Mouse (Mus musculus) MEL (cell line): ENCODE results near the gene Bex4. TPM values are rescaled to one million over a fixed set of nuclear protein-coding genes. Genes with fewer than 3 reads are reported as not detected.

Experiments used
- DNase-seq: peaks from one replicate; pipeline ENCODE4 v3.0.0; 2011; ENCODE audit warnings: low read depth, low spot score
- H3K27ac ChIP-seq: 2 replicates; pipeline ENCODE4 v1.5.1; 2012; ENCODE audit warnings: low read depth, mild to moderate bottlenecking, control low read depth, low read length, moderate library complexity; ENCODE audit not compliant: control insufficient read depth
- H3K27me3 ChIP-seq, 2 experiments: fragments of 150-350 bp in 1 of 2; sonication (generic) in 1 of 2; 2 replicates each; pipeline ENCODE4 v1.6.1; 2012; ENCODE audit warnings: low read length in 2 of 2, mild to moderate bottlenecking in 2 of 2, improper control_type of control experiment in 1 of 2, moderate library complexity in 1 of 2; ENCODE audit not compliant: insufficient read depth in 2 of 2, control insufficient read depth in 1 of 2
- H3K36me3 ChIP-seq, 2 experiments: 2 replicates each; pipeline ENCODE4 v1.6.1; 2012 to 2014; ENCODE audit warnings: low read length in 2 of 2, improper control_type of control experiment in 1 of 2, inconsistent platforms in 1 of 2, mild to moderate bottlenecking in 1 of 2; ENCODE audit not compliant: insufficient read depth in 2 of 2, control insufficient read depth in 1 of 2
- H3K4me1 ChIP-seq, 2 experiments: fragments of 150-350 bp in 1 of 2; sonication (generic) in 1 of 2; 2 replicates each; pipeline ENCODE4 v1.6.1; 2012; ENCODE audit warnings: low read length in 2 of 2, improper control_type of control experiment in 1 of 2, mild to moderate bottlenecking in 1 of 2; ENCODE audit not compliant: insufficient read depth in 2 of 2, control insufficient read depth in 1 of 2
- H3K4me3 ChIP-seq, 2 experiments: fragments of 150-350 bp in 1 of 2; sonication (generic) in 1 of 2; 2 replicates each; pipeline ENCODE4 v1.5.1; 2012; ENCODE audit warnings: low read depth in 2 of 2, low read length in 2 of 2, mild to moderate bottlenecking in 2 of 2, moderate library complexity in 2 of 2, control low read depth in 1 of 2, improper control_type of control experiment in 1 of 2; ENCODE audit not compliant: control insufficient read depth in 1 of 2, insufficient read depth in 1 of 2
- H3K79me2 ChIP-seq: 2 replicates; pipeline ENCODE4 v1.6.1; 2012; ENCODE audit warnings: mild to moderate bottlenecking, low read length, moderate library complexity; ENCODE audit not compliant: control insufficient read depth, poor library complexity, insufficient read depth
- H3K9ac ChIP-seq: 2 replicates; pipeline ENCODE4 v1.6.1; 2012; ENCODE audit warnings: low read depth, mild to moderate bottlenecking, control low read depth, low read length, moderate library complexity; ENCODE audit not compliant: control insufficient read depth, poor library complexity, severe bottlenecking
- H3K9me3 ChIP-seq: fragments of 150-350 bp; sonication (generic); replicated peaks from 2 replicates; pipeline ENCODE4 v1.6.1; 2012; ENCODE audit warnings: mild to moderate bottlenecking, low read length, improper control_type of control experiment, moderate library complexity; ENCODE audit not compliant: insufficient read depth
- CHD1 ChIP-seq: IDR thresholded peaks from 2 replicates; pipeline ENCODE4 v1.6.1; 2012; ENCODE audit warnings: low read depth, mild to moderate bottlenecking, inconsistent platforms, low read length, improper control_type of control experiment
- E2F4 ChIP-seq: IDR thresholded peaks from 2 replicates; pipeline ENCODE4 v1.6.1; 2011; ENCODE audit warnings: low read depth, low read length, improper control_type of control experiment, borderline replicate concordance
- ETS1 ChIP-seq: IDR thresholded peaks from 2 replicates; pipeline ENCODE4 v1.6.1; 2012; ENCODE audit warnings: low read depth, mild to moderate bottlenecking, inconsistent platforms, low read length, improper control_type of control experiment, moderate library complexity
- GATA1 ChIP-seq: IDR thresholded peaks from 2 replicates; pipeline ENCODE4 v1.6.1; 2011; ENCODE audit warnings: low read depth, low read length, improper control_type of control experiment
- HCFC1 ChIP-seq: IDR thresholded peaks from 2 replicates; pipeline ENCODE4 v1.6.1; 2012; ENCODE audit warnings: low read depth, mild to moderate bottlenecking, inconsistent platforms, low read length, improper control_type of control experiment, moderate library complexity
- JUND ChIP-seq: IDR thresholded peaks from 2 replicates; pipeline ENCODE4 v1.6.1; 2011; ENCODE audit warnings: low read depth, mild to moderate bottlenecking, improper control_type of control experiment, low read length
- MAX ChIP-seq: IDR thresholded peaks from 2 replicates; pipeline ENCODE4 v1.6.1; 2011; ENCODE audit warnings: low read length, improper control_type of control experiment
- MXI1 ChIP-seq: IDR thresholded peaks from 2 replicates; pipeline ENCODE4 v1.6.1; 2011; ENCODE audit warnings: mild to moderate bottlenecking, low read depth, low read length, improper control_type of control experiment
- MYB ChIP-seq: IDR thresholded peaks from 2 replicates; pipeline ENCODE4 v1.6.1; 2011; ENCODE audit warnings: mild to moderate bottlenecking, low read depth, low read length, improper control_type of control experiment
- MYC ChIP-seq: IDR thresholded peaks from 2 replicates; pipeline ENCODE4 v1.6.1; 2011; ENCODE audit warnings: low read depth, mild to moderate bottlenecking, low read length, improper control_type of control experiment, moderate library complexity
- NRF1 ChIP-seq: IDR thresholded peaks from 2 replicates; pipeline ENCODE4 v1.6.1; 2014; ENCODE audit warnings: low read depth, mild to moderate bottlenecking, inconsistent platforms, low read length, improper control_type of control experiment, moderate library complexity; ENCODE audit not compliant: poor library complexity, insufficient read depth, severe bottlenecking
- POLR2AphosphoS5 ChIP-seq: IDR thresholded peaks from 2 replicates; pipeline ENCODE4 v1.6.1; 2012; ENCODE audit warnings: low read depth, borderline replicate concordance, mild to moderate bottlenecking, inconsistent platforms, low read length, moderate library complexity, mixed read lengths
- TCF12 ChIP-seq: IDR thresholded peaks from 2 replicates; pipeline ENCODE4 v1.6.1; 2014; ENCODE audit warnings: low read depth, mild to moderate bottlenecking, inconsistent platforms, low read length, improper control_type of control experiment, moderate library complexity
- USF1 ChIP-seq: IDR thresholded peaks from 2 replicates; pipeline ENCODE4 v1.6.1; 2014; ENCODE audit warnings: low read depth, mild to moderate bottlenecking, inconsistent platforms, low read length, improper control_type of control experiment, moderate library complexity
- USF2 ChIP-seq, 2 experiments: IDR thresholded peaks; 2 replicates each; pipeline ENCODE4 v1.6.1; 2011 to 2012; ENCODE audit warnings: improper control_type of control experiment in 2 of 2, low read length in 2 of 2, borderline replicate concordance in 1 of 2, inconsistent platforms in 1 of 2, low read depth in 1 of 2, mild to moderate bottlenecking in 1 of 2; ENCODE audit not compliant: insufficient read depth in 1 of 2
- ZC3H11A ChIP-seq: IDR thresholded peaks from 2 replicates; pipeline ENCODE4 v1.6.1; 2012; ENCODE audit warnings: low read depth, mild to moderate bottlenecking, inconsistent platforms, low read length, improper control_type of control experiment
- ZMIZ1 ChIP-seq: IDR thresholded peaks from 2 replicates; pipeline ENCODE4 v1.6.1; 2012; ENCODE audit warnings: low read depth, mild to moderate bottlenecking, inconsistent platforms, low read length, improper control_type of control experiment, moderate library complexity
- ZNF384 ChIP-seq: IDR thresholded peaks from 2 replicates; pipeline ENCODE4 v1.6.1; 2012; ENCODE audit warnings: low read depth, mild to moderate bottlenecking, inconsistent platforms, low read length, improper control_type of control experiment
- polyA plus RNA-seq, 2 experiments: library from polyadenylated mRNA; stranded (reverse) in 1 of 2; unstranded in 1 of 2; fragments of >175 nt in 1 of 2; fragments of >200 nt in 1 of 2; gene quantifications; 2 replicates each; pipeline versions ENCODE4 v1.2.1 to v1.2.4; 2012; ENCODE audit warnings: low replicate concordance in 2 of 2, low read depth in 1 of 2; ENCODE audit not compliant: insufficient read length in 2 of 2, insufficient read depth in 1 of 2, missing spikeins in 1 of 2
- total RNA-seq: library from RNA; depleted of rRNA; stranded (reverse); fragments of 300-350 nt; gene quantifications from 2 replicates; pipeline ENCODE4 v1.2.3, GENCODE M21; 2012

Gene Bex4
- total and polyA plus RNA-seq, 3 experiments: 219 to 412 TPM; not detected in 1

DNA sequence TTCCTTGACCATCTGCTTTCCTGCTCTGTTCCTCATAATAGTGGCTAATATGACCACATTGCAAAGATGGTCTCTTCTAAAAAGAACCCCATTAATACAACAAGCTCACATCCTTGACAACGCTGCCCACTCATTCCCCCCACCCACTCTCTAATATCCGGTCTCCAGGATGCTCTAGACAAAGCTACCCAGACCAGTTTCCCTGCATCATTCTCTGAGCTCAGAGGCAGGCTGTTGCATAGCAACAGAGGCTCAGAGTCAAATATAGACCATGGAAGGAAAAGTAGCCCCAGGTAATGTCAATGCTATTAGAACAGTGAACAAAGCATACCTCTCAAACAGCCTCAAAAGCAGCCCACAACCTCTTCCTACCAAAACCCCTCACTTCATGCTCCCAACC, 44.4 kb upstream of the Bex4 start:
- no peak for DNase-seq
- H3K9me3 ChIP-seq: no peaks in the 10 kb centered on the region
- no peak for TF ChIP-seq GATA1
- no peak for TF ChIP-seq ZNF384
- TF ChIP-seq E2F4: no peak
- TF ChIP-seq MAX: no peak
- TF ChIP-seq POLR2AphosphoS5: no peak
- TF ChIP-seq ZC3H11A: no peak
- TF ChIP-seq CHD1: no peak
- TF ChIP-seq ETS1: no peak
- no peak for TF ChIP-seq NRF1
- TF ChIP-seq HCFC1: no peak
- no peak for TF ChIP-seq MYB
- TF ChIP-seq, all 39 proteins: peak for 0
- H3K4me1 ChIP-seq: no peaks in the 10 kb centered on the region
- H3K4me3 ChIP-seq: no peak overlapping the region
- H3K9ac ChIP-seq: no peak overlapping the region
- no peak overlapping the region for H3K27ac ChIP-seq
- no peaks in the 10 kb centered on the region for H3K79me2 ChIP-seq
- peaks cover 0 to 8% of the 10 kb centered on the region in 2 experiments; a peak in 2 of 4 replicates for H3K27me3 ChIP-seq
- H3K36me3 ChIP-seq: no peaks in the 10 kb centered on the region

DNA sequence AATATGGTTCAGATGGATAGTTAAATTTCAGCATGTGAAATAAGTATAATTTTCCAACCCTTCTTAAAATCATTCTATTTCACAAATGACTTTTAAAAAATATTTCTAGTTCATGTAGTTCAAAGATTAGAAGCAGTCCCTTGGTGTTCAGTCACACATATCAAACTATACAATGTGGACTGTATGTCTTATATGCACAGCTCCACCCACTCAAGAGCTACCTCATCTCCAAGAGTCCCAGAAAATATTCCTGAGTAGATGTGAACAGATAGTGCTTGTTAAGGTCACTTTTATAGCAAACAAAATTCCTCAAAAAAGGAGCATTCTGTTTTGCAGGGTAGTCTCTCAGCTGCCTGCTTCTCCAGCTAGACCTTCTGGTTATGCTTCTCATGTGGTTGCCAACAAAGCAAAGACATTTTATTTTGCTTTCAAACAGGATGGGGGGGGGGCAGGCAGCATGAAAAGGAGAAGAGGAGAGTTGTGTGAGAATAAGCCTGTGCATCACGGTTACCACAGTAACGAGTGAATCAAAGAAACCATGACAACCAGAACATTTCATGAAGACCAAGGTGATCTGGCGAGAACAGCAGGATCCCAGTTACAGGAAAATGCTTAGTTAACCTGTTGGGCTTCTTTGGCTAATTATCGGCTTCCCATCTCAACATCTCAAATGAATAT, 34.6 kb upstream of the Bex4 start:
- Histone ChIP-seq H3K79me2 (no peaks in the 10 kb centered on the region), H3K4me1 (no peaks in the 10 kb centered on the region; a peak in 1 of 4 replicates), H3K36me3 (no peaks in the 10 kb centered on the region), H3K9me3 (no peaks in the 10 kb centered on the region), H3K27me3 (peaks cover 0 to 2% of the 10 kb centered on the region in 2 experiments; a peak in 3 of 4 replicates), H3K4me3 (no peak overlapping the region), H3K9ac (no peak overlapping the region), H3K27ac (no peak overlapping the region)
- DNase-seq: no peak
- no peak for TF ChIP-seq TCF12
- TF ChIP-seq USF2 (IDR thresholded peaks at IDR 0.05; ENCODE audit: borderline replicate concordance in 1 of 2, insufficient read depth in 1 of 2, low read depth in 1 of 2, low read length in 2 of 2): no peak

DNA sequence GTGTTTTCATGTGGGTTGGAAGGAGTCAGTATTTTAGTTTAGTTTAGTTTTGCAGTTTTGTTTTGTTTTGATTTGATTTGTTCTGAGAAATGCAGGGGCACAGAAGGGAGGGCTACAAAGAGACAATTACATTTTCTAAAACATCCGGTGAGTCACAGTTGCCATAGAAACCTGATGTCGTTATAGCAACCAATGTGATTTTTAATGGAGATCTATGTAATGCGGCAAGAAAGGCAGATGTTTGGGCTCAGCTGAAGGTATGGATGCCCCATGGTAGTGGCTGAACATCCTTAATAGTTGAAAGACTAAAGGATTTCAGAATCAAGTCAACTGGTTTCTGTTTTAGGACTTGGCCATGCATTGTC, 34.1 kb upstream of the Bex4 start:
- no peak overlapping the region for H3K4me3 ChIP-seq
- no peaks in the 10 kb centered on the region for H3K36me3 ChIP-seq
- H3K79me2 ChIP-seq: no peaks in the 10 kb centered on the region
- no peaks in the 10 kb centered on the region; a peak in 1 of 4 replicates for H3K4me1 ChIP-seq
- H3K9me3 ChIP-seq: no peaks in the 10 kb centered on the region
- peaks cover 0 to 2% of the 10 kb centered on the region in 2 experiments; a peak in 3 of 4 replicates for H3K27me3 ChIP-seq
- DNase-seq: no peak
- H3K27ac ChIP-seq: no peak overlapping the region
- H3K9ac ChIP-seq: no peak overlapping the region
- no peak for TF ChIP-seq MXI1
- TF ChIP-seq USF1: no peak
- TF ChIP-seq ZNF384: no peak
- TF ChIP-seq JUND: no peak
- no peak for TF ChIP-seq MYC
- no peak for TF ChIP-seq ZMIZ1
